Mouse (Mus musculus): ENCODE data around the gene Cfap46. TPM values are rescaled to one million over a fixed set of nuclear protein-coding genes. Genes with fewer than 3 reads are reported as not detected.

Gene Cfap46
- polyA plus RNA-seq (2015; fragmentation: Nextera tagmentation; extraction: Ambion mirVana): 0.44 and 1.4 TPM in 2 replicates

GRCm38 (mm10) chr7:139683706-139684552 is at the start of gene Cfap46:
Gene Cfap46, minus strand, starts transcription at chr7:139683817.

GRCm38 (mm10) chr7:139582595-139582994 is 101.0 kb downstream of the Cfap46 start, which contains the start of gene Nkx6-2:
Gene Nkx6-2, minus strand, starts transcription at chr7:139582797.

Other genes with a start within 250 kb of the Cfap46 start
- 0.08 TPM in 1 of 2 replicates, not detected in the other for gene Nkx6-2, start 101.0 kb downstream of the Cfap46 start, polyA plus RNA-seq (2015; fragmentation: Nextera tagmentation; extraction: Ambion mirVana)
- 6.6 and 9.9 TPM in 2 replicates for gene Adgra1, start 150.4 kb upstream of the Cfap46 start, polyA plus RNA-seq (2015; fragmentation: Nextera tagmentation; extraction: Ambion mirVana)
- gene Kndc1, start 210.9 kb upstream of the Cfap46 start, polyA plus RNA-seq (2015; fragmentation: Nextera tagmentation; extraction: Ambion mirVana): 0.17 and 0.32 TPM in 2 replicates